Mouse (Mus musculus): Measurements from ENCODE around the gene Fars2. TPM values are rescaled to one million over a fixed set of nuclear protein-coding genes. Genes with fewer than 3 reads are reported as not detected.

Gene Fars2
- polyA plus RNA-seq, 1 experiment from 2014 or later: 22.3 TPM

GRCm38 (mm10) chr13:36297950-36298781, 181.0 kb downstream of the Fars2 start:
- Histone ChIP-seq H3K4me3 (ENCODE audit: low read depth, low read length) (no peak overlapping the region), H3K27me3 (ENCODE audit: control insufficient read depth, insufficient read depth, low read length) (no peaks in the 10 kb centered on the region), H3K4me2 (ENCODE audit: low read depth) (no peak overlapping the region), H3K9me3 (ENCODE audit: control insufficient read depth, low read length) (no peaks in the 10 kb centered on the region), H3K4me1 (ENCODE audit: control insufficient read depth, insufficient read depth, low read length) (no peaks in the 10 kb centered on the region), H3K9ac (ENCODE audit: low read length) (no peak overlapping the region), H3K27ac (ENCODE audit: low read depth, low read length) (no peak overlapping the region), H3K36me3 (ENCODE audit: control insufficient read depth, insufficient read depth, low read length) (no peaks in the 10 kb centered on the region)
- DNase-seq (ENCODE audit: low spot score) (no peak), ATAC-seq (ENCODE audit: insufficient read depth, low FRiP score, low TSS enrichment) (no peak)
- WGBS: 79% methylated on average over 3 of the region's 3 CpGs

DNA sequence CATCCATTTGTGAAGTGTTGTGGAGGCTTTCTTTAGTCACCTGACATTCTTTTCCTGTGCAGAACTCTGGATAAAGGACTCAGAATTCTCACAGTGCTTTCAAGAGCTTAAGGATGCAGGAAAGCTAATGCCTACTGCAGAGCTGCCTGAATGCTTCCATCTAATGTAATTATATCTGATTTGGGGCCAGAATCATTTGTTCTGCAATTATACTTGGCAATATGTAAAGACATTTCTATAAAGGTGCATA, 181.5 kb downstream of the Fars2 start:
- Histone ChIP-seq H3K9me3 (ENCODE audit: control insufficient read depth, low read length) (no peaks in the 10 kb centered on the region), H3K4me1 (ENCODE audit: control insufficient read depth, insufficient read depth, low read length) (no peaks in the 10 kb centered on the region), H3K27ac (ENCODE audit: low read depth, low read length) (no peak overlapping the region), H3K27me3 (ENCODE audit: control insufficient read depth, insufficient read depth, low read length) (no peaks in the 10 kb centered on the region), H3K4me2 (ENCODE audit: low read depth) (no peak overlapping the region), H3K36me3 (ENCODE audit: control insufficient read depth, insufficient read depth, low read length) (no peaks in the 10 kb centered on the region), H3K4me3 (ENCODE audit: low read depth, low read length) (no peak overlapping the region), H3K9ac (ENCODE audit: low read length) (no peak overlapping the region)
- DNase-seq (ENCODE audit: low spot score) (no peak), ATAC-seq (ENCODE audit: insufficient read depth, low FRiP score, low TSS enrichment) (no peak)

- no peaks in the 10 kb centered on the region for H3K27me3 ChIP-seq (ENCODE audit: control insufficient read depth, insufficient read depth, low read length)
- no peaks in the 10 kb centered on the region for H3K9me3 ChIP-seq (ENCODE audit: control insufficient read depth, low read length)
- DNase-seq (ENCODE audit: low spot score) (no peak), ATAC-seq (ENCODE audit: insufficient read depth, low FRiP score, low TSS enrichment) (no peak)
- H3K4me3 ChIP-seq (ENCODE audit: low read depth, low read length): no peak overlapping the region
- no peaks in the 10 kb centered on the region for H3K36me3 ChIP-seq (ENCODE audit: control insufficient read depth, insufficient read depth, low read length)
- 72% methylated on average over 3 of the region's 3 CpGs for WGBS
- H3K4me1 ChIP-seq (ENCODE audit: control insufficient read depth, insufficient read depth, low read length): no peaks in the 10 kb centered on the region
- no peak overlapping the region for H3K9ac ChIP-seq (ENCODE audit: low read length)
- H3K27ac ChIP-seq (ENCODE audit: low read depth, low read length): no peak overlapping the region
- H3K4me2 ChIP-seq (ENCODE audit: low read depth): no peak overlapping the region
Observed at GRCm38 (mm10) chr13:36302770-36303169, 185.6 kb downstream of the Fars2 start.

DNA sequence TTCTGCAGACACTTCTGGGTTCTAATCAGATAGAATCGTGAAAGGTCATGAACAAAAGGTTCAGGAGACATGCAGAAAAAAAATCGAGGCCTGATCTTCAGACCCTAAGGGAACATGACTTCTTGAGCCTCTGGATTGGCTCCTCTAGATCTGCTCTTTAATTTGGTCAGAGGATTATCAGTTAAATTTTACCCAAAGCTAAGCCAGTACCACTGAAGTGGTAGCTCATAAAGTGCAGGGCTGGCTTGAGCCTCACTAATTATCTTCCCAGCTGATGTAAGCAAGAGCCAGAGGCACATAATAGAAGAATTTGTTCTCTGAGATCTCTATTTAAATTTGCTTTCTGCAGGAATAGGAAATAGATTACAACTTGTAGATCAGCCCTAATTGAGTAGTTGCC, 188.1 kb downstream of the Fars2 start:
- Histone ChIP-seq H3K36me3 (ENCODE audit: control insufficient read depth, insufficient read depth, low read length) (no peaks in the 10 kb centered on the region), H3K4me3 (ENCODE audit: low read depth, low read length) (no peak overlapping the region)
- no peak for ATAC-seq (ENCODE audit: insufficient read depth, low FRiP score, low TSS enrichment)

GRCm38 (mm10) chr13:36307386-36307785, 190.2 kb downstream of the Fars2 start:
- no peaks in the 10 kb centered on the region for H3K9me3 ChIP-seq (ENCODE audit: control insufficient read depth, low read length)
- no peaks in the 10 kb centered on the region for H3K36me3 ChIP-seq (ENCODE audit: control insufficient read depth, insufficient read depth, low read length)
- H3K9ac ChIP-seq (ENCODE audit: low read length): no peak overlapping the region
- H3K4me2 ChIP-seq (ENCODE audit: low read depth): no peak overlapping the region
- no peak overlapping the region for H3K4me3 ChIP-seq (ENCODE audit: low read depth, low read length)
- no peak overlapping the region for H3K27ac ChIP-seq (ENCODE audit: low read depth, low read length)
- ATAC-seq (ENCODE audit: insufficient read depth, low FRiP score, low TSS enrichment) (no peak), DNase-seq (ENCODE audit: low spot score) (no peak)
- WGBS: 81% methylated on average over 4 of the region's 4 CpGs
- H3K4me1 ChIP-seq (ENCODE audit: control insufficient read depth, insufficient read depth, low read length): no peaks in the 10 kb centered on the region
- no peaks in the 10 kb centered on the region for H3K27me3 ChIP-seq (ENCODE audit: control insufficient read depth, insufficient read depth, low read length)

More for the DNA sequence above, 188.1 kb downstream of the Fars2 start:
- no peak for DNase-seq (ENCODE audit: low spot score)
- H3K27me3 ChIP-seq (ENCODE audit: control insufficient read depth, insufficient read depth, low read length): no peaks in the 10 kb centered on the region
- WGBS: 87% methylated on average over 2 of the region's 2 CpGs
- H3K9ac ChIP-seq (ENCODE audit: low read length): no peak overlapping the region
- H3K4me2 ChIP-seq (ENCODE audit: low read depth): no peak overlapping the region
- no peaks in the 10 kb centered on the region for H3K4me1 ChIP-seq (ENCODE audit: control insufficient read depth, insufficient read depth, low read length)
- H3K9me3 ChIP-seq (ENCODE audit: control insufficient read depth, low read length): no peaks in the 10 kb centered on the region
- H3K27ac ChIP-seq (ENCODE audit: low read depth, low read length): no peak overlapping the region

DNA sequence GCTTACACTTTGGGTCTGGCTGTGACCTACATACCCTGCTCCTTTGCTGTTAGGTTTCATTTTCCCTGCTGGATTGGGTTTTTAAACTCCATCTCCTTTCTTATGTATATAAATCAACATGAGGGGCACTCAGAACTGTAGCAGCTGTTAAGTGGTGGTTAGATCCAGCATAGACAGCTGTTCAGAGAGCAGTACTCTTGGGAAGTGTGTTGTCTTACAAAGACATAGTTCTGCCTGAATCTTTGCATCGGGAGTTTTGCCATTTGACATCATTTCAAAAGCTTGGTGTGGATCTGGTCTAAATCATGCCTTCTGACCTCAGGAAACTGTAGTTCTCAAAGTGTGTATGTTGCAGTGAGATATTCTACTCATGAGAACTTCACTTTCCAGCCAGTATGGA, 191.9 kb downstream of the Fars2 start:
- no peaks in the 10 kb centered on the region for H3K9me3 ChIP-seq (ENCODE audit: control insufficient read depth, low read length)
- ATAC-seq (ENCODE audit: insufficient read depth, low FRiP score, low TSS enrichment) (no peak), DNase-seq (ENCODE audit: low spot score) (no peak)
- no peak overlapping the region for H3K4me2 ChIP-seq (ENCODE audit: low read depth)
- H3K27me3 ChIP-seq (ENCODE audit: control insufficient read depth, insufficient read depth, low read length): no peaks in the 10 kb centered on the region
- 91% methylated on average over 1 of the region's 1 CpGs for WGBS
- H3K27ac ChIP-seq (ENCODE audit: low read depth, low read length): no peak overlapping the region
- H3K4me1 ChIP-seq (ENCODE audit: control insufficient read depth, insufficient read depth, low read length): no peaks in the 10 kb centered on the region
- no peak overlapping the region for H3K9ac ChIP-seq (ENCODE audit: low read length)
- H3K36me3 ChIP-seq (ENCODE audit: control insufficient read depth, insufficient read depth, low read length): no peaks in the 10 kb centered on the region
- H3K4me3 ChIP-seq (ENCODE audit: low read depth, low read length): no peak overlapping the region

DNA sequence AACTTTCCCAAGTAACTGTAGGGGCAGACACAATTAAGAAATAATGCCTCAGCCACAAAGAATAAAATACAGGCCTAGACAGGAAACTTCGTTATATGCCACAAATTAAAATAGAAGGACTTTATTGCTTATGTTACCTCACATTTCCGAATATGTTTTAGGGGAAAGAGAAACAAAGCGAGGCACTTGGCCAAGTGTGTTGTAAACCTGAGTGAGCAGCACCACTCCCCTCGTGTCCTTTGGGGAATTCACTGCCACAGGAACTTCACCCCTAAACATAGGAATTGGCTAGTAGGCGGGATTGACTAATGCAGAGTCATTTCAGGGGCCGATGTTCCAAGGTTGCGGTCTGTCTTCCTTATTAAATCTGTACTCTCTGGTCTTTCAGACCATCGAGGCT, 197.0 kb downstream of the Fars2 start:
- ATAC-seq (ENCODE audit: insufficient read depth, low FRiP score, low TSS enrichment) (no peak), DNase-seq (ENCODE audit: low spot score) (no peak)
- no peaks in the 10 kb centered on the region for H3K27me3 ChIP-seq (ENCODE audit: control insufficient read depth, insufficient read depth, low read length)
- H3K9ac ChIP-seq (ENCODE audit: low read length): no peak overlapping the region
- H3K36me3 ChIP-seq (ENCODE audit: control insufficient read depth, insufficient read depth, low read length): no peaks in the 10 kb centered on the region
- H3K4me3 ChIP-seq (ENCODE audit: low read depth, low read length): no peak overlapping the region
- H3K4me1 ChIP-seq (ENCODE audit: control insufficient read depth, insufficient read depth, low read length): no peaks in the 10 kb centered on the region
- no peak overlapping the region for H3K27ac ChIP-seq (ENCODE audit: low read depth, low read length)
- H3K4me2 ChIP-seq (ENCODE audit: low read depth): no peak overlapping the region
- no peaks in the 10 kb centered on the region for H3K9me3 ChIP-seq (ENCODE audit: control insufficient read depth, low read length)
- 90% methylated on average over 8 of the region's 8 CpGs for WGBS

- no peak overlapping the region for H3K4me2 ChIP-seq (ENCODE audit: low read depth)
- no peak overlapping the region for H3K4me3 ChIP-seq (ENCODE audit: low read depth, low read length)
- no peaks in the 10 kb centered on the region for H3K36me3 ChIP-seq (ENCODE audit: control insufficient read depth, insufficient read depth, low read length)
- no peaks in the 10 kb centered on the region for H3K4me1 ChIP-seq (ENCODE audit: control insufficient read depth, insufficient read depth, low read length)
- no peaks in the 10 kb centered on the region for H3K9me3 ChIP-seq (ENCODE audit: control insufficient read depth, low read length)
- H3K9ac ChIP-seq (ENCODE audit: low read length): no peak overlapping the region
- DNase-seq (ENCODE audit: low spot score) (no peak), ATAC-seq (ENCODE audit: insufficient read depth, low FRiP score, low TSS enrichment) (no peak)
- H3K27me3 ChIP-seq (ENCODE audit: control insufficient read depth, insufficient read depth, low read length): no peaks in the 10 kb centered on the region
- H3K27ac ChIP-seq (ENCODE audit: low read depth, low read length): no peak overlapping the region
- WGBS: 90% methylated on average over 10 of the region's 10 CpGs
Observed at GRCm38 (mm10) chr13:36314860-36315800, 197.9 kb downstream of the Fars2 start.

DNA sequence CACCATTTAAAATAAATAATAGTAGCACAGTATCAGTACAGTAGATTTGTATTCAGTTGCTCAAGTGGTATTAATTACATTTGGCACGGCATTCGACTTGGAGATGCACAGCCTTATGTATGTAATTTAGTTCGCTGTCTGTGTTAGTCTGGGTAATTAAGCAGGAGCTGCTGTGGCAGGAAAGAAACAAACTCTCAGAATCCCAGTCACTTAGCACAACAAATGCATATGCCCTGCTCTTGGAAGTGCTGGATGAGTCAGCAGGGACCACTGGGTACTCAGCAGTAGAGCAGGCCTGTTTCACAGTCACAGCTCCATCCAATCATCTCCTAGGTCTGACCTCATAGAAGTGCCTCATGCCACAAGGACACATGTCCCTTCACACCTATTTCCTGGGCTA, 200.6 kb downstream of the Fars2 start:
- Histone ChIP-seq H3K27me3 (ENCODE audit: control insufficient read depth, insufficient read depth, low read length) (no peaks in the 10 kb centered on the region), H3K27ac (ENCODE audit: low read depth, low read length) (no peak overlapping the region), H3K4me2 (ENCODE audit: low read depth) (no peak overlapping the region), H3K4me3 (ENCODE audit: low read depth, low read length) (no peak overlapping the region), H3K36me3 (ENCODE audit: control insufficient read depth, insufficient read depth, low read length) (no peaks in the 10 kb centered on the region), H3K9ac (ENCODE audit: low read length) (no peak overlapping the region), H3K9me3 (ENCODE audit: control insufficient read depth, low read length) (no peaks in the 10 kb centered on the region), H3K4me1 (ENCODE audit: control insufficient read depth, insufficient read depth, low read length) (no peaks in the 10 kb centered on the region)
- no peak for ATAC-seq (ENCODE audit: insufficient read depth, low FRiP score, low TSS enrichment)
- DNase-seq (ENCODE audit: low spot score): no peak
- 89% methylated on average over 3 of the region's 3 CpGs for WGBS

Measured in neural tube, embryonic 11.5 days (tissue).